Mouse (Mus musculus) bone marrow macrophage, adult 2 months (primary cell): Measurements from ENCODE around the gene Hist1h4k. TPM values are rescaled to one million over a fixed set of nuclear protein-coding genes. Genes with fewer than 3 reads are reported as not detected.

ENCODE experiments used
- H3K27ac ChIP-seq: 2 replicates; pipeline ENCODE4 v1.5.1; 2012; ENCODE audit warnings: low read depth, low read length; ENCODE audit not compliant: insufficient read depth
- H3K4me1 ChIP-seq: 2 replicates; pipeline ENCODE4 v1.6.1; 2012; ENCODE audit warnings: low read length; ENCODE audit not compliant: control insufficient read depth, insufficient read depth
- H3K4me3 ChIP-seq: 2 replicates; pipeline ENCODE4 v1.5.1; 2012; ENCODE audit warnings: mild to moderate bottlenecking, low read length, moderate library complexity; ENCODE audit not compliant: insufficient read depth
- CTCF ChIP-seq: IDR thresholded peaks from 2 replicates; pipeline ENCODE4 v1.5.1; 2012; ENCODE audit warnings: low read depth, mild to moderate bottlenecking, low read length, moderate library complexity
- POLR2A ChIP-seq: IDR thresholded peaks from 2 replicates; pipeline ENCODE4 v1.6.1; 2012; ENCODE audit warnings: mild to moderate bottlenecking, low read depth, low read length, borderline replicate concordance
- polyA plus RNA-seq: library from polyadenylated mRNA; stranded (reverse); fragments of >200 nt; gene quantifications from 2 replicates; pipeline ENCODE4 v1.2.4, GENCODE M21; 2012; ENCODE audit not compliant: missing spikeins, insufficient read depth, insufficient read length

The Hist1h4k gene
- polyA plus RNA-seq, 1 experiment, result 8.9 TPM

GRCm38 (mm10) chr13:21715131-21715863, 35.0 kb downstream of the Hist1h4k start:
- H3K4me1 ChIP-seq, result peaks cover 11% of the 10 kb centered on the region
- TF ChIP-seq POLR2A (no peak), CTCF (no peak)
- peak overlapping the region; percentile 52 for H3K4me3 ChIP-seq
- peak overlapping the region; percentile 68 for H3K27ac ChIP-seq

GRCm38 (mm10) chr13:21714725-21715124, 35.6 kb downstream of the Hist1h4k start:
- Histone ChIP-seq H3K4me3 (peak overlapping the region; percentile 52), H3K4me1 (peaks cover 6% of the 10 kb centered on the region; the same call in 1 of the 2 replicates), H3K27ac (no peak overlapping the region)
- TF ChIP-seq POLR2A, result no peak
- TF ChIP-seq CTCF, result no peak

GRCm38 (mm10) chr13:21711698-21712097, 38.6 kb downstream of the Hist1h4k start:
- Histone ChIP-seq H3K4me1 (no peaks in the 10 kb centered on the region), H3K27ac (no peak overlapping the region), H3K4me3 (peak overlapping the region; percentile 70)
- TF ChIP-seq POLR2A, result no peak
- TF ChIP-seq CTCF, result no peak

GRCm38 (mm10) chr13:21710821-21711525, 39.3 kb downstream of the Hist1h4k start:
- no peak for TF ChIP-seq CTCF
- no peak for TF ChIP-seq POLR2A

GRCm38 (mm10) chr13:21710031-21710711, 40.1 kb downstream of the Hist1h4k start:
- H3K4me1 ChIP-seq, result no peaks in the 10 kb centered on the region
- TF ChIP-seq CTCF (peak; percentile 69), POLR2A (no peak)
- peak overlapping the region; percentile 31; the same call in 1 of the 2 replicates for H3K27ac ChIP-seq
- peak overlapping the region; percentile 88 for H3K4me3 ChIP-seq

More at GRCm38 (mm10) chr13:21710821-21711525, 39.3 kb downstream of the Hist1h4k start:
- no peaks in the 10 kb centered on the region for H3K4me1 ChIP-seq
- no peak overlapping the region for H3K27ac ChIP-seq
- H3K4me3 ChIP-seq, result peak overlapping the region; percentile 70

GRCm38 (mm10) chr13:21706669-21707068, 43.6 kb downstream of the Hist1h4k start:
- Histone ChIP-seq H3K4me3 (no peak overlapping the region), H3K4me1 (no peaks in the 10 kb centered on the region), H3K27ac (no peak overlapping the region)
- TF ChIP-seq POLR2A (no peak), CTCF (no peak)

Other genes starting within 250 kb of the Hist1h4k start
- gene Gm11273, start 249.1 kb downstream of the Hist1h4k start, polyA plus RNA-seq, result 5.1 and 18.9 TPM in 2 replicates
- gene Zkscan8, start 219.4 kb downstream of the Hist1h4k start, polyA plus RNA-seq, result 5.6 and 5.8 TPM in 2 replicates
- gene Olfr1366, start 207.7 kb downstream of the Hist1h4k start, polyA plus RNA-seq, result not detected in 2 replicates
- gene Olfr1535, start 190.6 kb downstream of the Hist1h4k start, polyA plus RNA-seq, result not detected in 2 replicates
- gene Olfr1364, start 168.7 kb downstream of the Hist1h4k start, polyA plus RNA-seq, result not detected in 2 replicates
- gene Olfr1362, start 136.5 kb downstream of the Hist1h4k start, polyA plus RNA-seq, result not detected in 2 replicates
- not detected in 2 replicates for gene Olfr11, start 108.0 kb downstream of the Hist1h4k start, polyA plus RNA-seq
- gene Olfr1361, start 87.1 kb downstream of the Hist1h4k start, polyA plus RNA-seq, result 0.48 TPM in 1 of 2 replicates, not detected in the other
- not detected in 2 replicates for gene Olfr1360, start 73.1 kb downstream of the Hist1h4k start, polyA plus RNA-seq
- not detected in 2 replicates for gene Olfr1359, start 52.4 kb downstream of the Hist1h4k start, polyA plus RNA-seq
- not detected in 2 replicates for gene Hist1h2bl, start 34.4 kb downstream of the Hist1h4k start, polyA plus RNA-seq
- gene Hist1h2ai, start 34.1 kb downstream of the Hist1h4k start, polyA plus RNA-seq, result 4.0 TPM in 1 of 2 replicates, not detected in the other
- 6.9 TPM in 1 of 2 replicates, not detected in the other for gene Hist1h3h, start 32.8 kb downstream of the Hist1h4k start, polyA plus RNA-seq
- 2.1 TPM in 1 of 2 replicates, not detected in the other for gene Hist1h2bm, start 28.5 kb downstream of the Hist1h4k start, polyA plus RNA-seq
- 1.8 and 2.7 TPM in 2 replicates for gene Hist1h4j, start 15.4 kb downstream of the Hist1h4k start, polyA plus RNA-seq
- 4.9 and 9.5 TPM in 2 replicates for gene Hist1h2ak, start 3.3 kb upstream of the Hist1h4k start, polyA plus RNA-seq
- gene Hist1h2bn, start 3.6 kb upstream of the Hist1h4k start, polyA plus RNA-seq, result 7.1 and 7.3 TPM in 2 replicates
- gene Hist1h1b, start 30.1 kb upstream of the Hist1h4k start, polyA plus RNA-seq, result 0.82 and 2.1 TPM in 2 replicates
- 3.9 and 4.4 TPM in 2 replicates for gene Hist1h3i, start 32.9 kb upstream of the Hist1h4k start, polyA plus RNA-seq
- not detected in 2 replicates for gene Hist1h2an, start 36.7 kb upstream of the Hist1h4k start, polyA plus RNA-seq
- not detected in 2 replicates for gene Hist1h2bp, start 37.0 kb upstream of the Hist1h4k start, polyA plus RNA-seq
- gene Hist1h2bq, start 59.7 kb upstream of the Hist1h4k start, polyA plus RNA-seq, result 3.2 and 6.5 TPM in 2 replicates
- gene Hist1h2ao, start 60.0 kb upstream of the Hist1h4k start, polyA plus RNA-seq, result not detected in 2 replicates
- 5.2 and 6.8 TPM in 2 replicates for gene Hist1h4m, start 61.2 kb upstream of the Hist1h4k start, polyA plus RNA-seq
- gene Hist1h4n, start 81.7 kb upstream of the Hist1h4k start, polyA plus RNA-seq, result not detected in 2 replicates
- gene Hist1h2ap, start 83.0 kb upstream of the Hist1h4k start, polyA plus RNA-seq, result 14.7 and 15.1 TPM in 2 replicates
- gene Hist1h2br, start 83.2 kb upstream of the Hist1h4k start, polyA plus RNA-seq, result 4.5 and 8.6 TPM in 2 replicates
- gene Zfp184, start 194.6 kb upstream of the Hist1h4k start, polyA plus RNA-seq, result 0.25 and 0.76 TPM in 2 replicates
- gene Pom121l2, start 230.7 kb upstream of the Hist1h4k start, polyA plus RNA-seq, result not detected in 2 replicates